Mouse (Mus musculus) common myeloid progenitor, adult 5-6 weeks (primary cell): ENCODE measurements around the gene Cdr2l. TPM values are rescaled to one million over a fixed set of nuclear protein-coding genes. Genes with fewer than 3 reads are reported as not detected.

Source experiments
- ATAC-seq: replicated peaks from 2 replicates; pipeline ENCODE4 v1.8.0; 2016; ENCODE audit warnings: low read depth, mild to moderate bottlenecking, moderate TSS enrichment, inconsistent platforms; ENCODE audit not compliant: poor library complexity, severe bottlenecking
- total RNA-seq: library from RNA; stranded (forward); fragments of 200-1000, 187-1606 nt; gene quantifications from 2 replicates; pipeline ENCODE4 v1.2.3, GENCODE M21; 2017

Cdr2l gene
- 0.18 TPM in 1 of 2 replicates, not detected in the other for total RNA-seq

GRCm38 (mm10) chr11:115381743-115382539 lies at the start of gene Cdr2l:
Gene Cdr2l, plus strand, starts transcription at chr11:115381916.
- ATAC-seq = no peak

GRCm38 (mm10) chr11:115334531-115334930 lies 47.2 kb upstream of the Cdr2l start, which contains the start of gene Otop3:
Gene Otop3, plus strand, starts transcription at chr11:115334731.
- no peak for ATAC-seq

DNA sequence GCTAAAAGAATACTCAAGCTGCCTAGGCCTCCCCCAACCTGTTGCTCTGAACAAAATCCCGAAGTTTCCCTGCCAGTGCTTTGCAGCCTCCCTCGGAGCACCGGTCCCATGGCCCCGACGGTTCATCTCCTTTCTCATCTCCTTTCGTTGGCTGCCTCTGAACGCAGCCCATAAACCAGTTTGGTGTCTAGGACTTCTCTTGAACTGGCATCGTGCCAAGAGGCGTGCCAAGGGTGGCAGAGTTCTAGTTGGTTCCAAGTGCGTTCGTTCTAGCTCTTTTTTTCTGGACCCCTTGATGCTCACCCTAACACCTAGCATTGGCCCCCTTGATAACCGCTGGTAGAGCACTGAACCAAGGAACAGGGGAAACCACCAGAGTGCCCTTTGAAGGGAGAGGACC lies 46.5 kb upstream of the Cdr2l start:
- ATAC-seq = no peak

DNA sequence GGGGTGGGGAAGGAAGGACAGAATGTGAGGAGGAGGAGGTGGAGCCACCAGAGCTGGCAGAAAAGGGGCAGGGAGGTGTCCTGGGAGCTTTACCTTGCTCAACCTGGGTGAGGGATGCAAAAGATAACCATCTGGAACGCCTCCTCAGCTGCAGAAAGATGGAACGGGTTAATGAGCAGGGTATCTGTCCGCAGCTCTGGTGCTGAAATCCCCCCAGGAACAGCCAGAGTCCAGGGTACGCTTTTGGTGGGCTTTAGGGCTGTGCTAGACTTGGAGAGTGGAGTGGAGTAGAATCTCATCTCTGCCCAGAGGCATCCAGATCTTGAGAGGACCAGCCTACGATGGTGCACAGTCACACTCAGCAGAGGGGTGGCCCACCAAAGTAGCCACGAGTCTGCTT lies 45.6 kb upstream of the Cdr2l start:
- 0 out of 2 replicates have a peak, but pooled peaks have one; percentile 29 for ATAC-seq

DNA sequence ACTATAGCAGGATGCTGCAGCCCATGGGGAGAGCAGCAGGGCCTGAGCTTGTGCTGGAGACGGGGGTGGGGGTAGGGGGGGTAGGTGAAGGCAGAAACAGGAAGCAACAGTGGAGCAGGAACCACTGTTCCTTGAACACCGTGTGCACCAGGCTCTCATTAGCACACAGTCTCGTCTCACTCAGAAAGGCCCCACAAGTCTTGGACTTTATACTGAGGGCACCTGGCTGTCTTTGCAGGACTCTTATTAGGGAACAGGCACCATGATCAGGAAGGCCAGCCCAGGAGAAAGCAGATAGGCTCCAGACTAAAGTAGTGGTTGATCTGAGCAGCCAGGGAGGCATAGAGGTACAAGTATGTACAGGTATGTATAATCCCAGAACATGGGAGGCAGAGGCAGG lies 44.4 kb upstream of the Cdr2l start:
- no peak for ATAC-seq

DNA sequence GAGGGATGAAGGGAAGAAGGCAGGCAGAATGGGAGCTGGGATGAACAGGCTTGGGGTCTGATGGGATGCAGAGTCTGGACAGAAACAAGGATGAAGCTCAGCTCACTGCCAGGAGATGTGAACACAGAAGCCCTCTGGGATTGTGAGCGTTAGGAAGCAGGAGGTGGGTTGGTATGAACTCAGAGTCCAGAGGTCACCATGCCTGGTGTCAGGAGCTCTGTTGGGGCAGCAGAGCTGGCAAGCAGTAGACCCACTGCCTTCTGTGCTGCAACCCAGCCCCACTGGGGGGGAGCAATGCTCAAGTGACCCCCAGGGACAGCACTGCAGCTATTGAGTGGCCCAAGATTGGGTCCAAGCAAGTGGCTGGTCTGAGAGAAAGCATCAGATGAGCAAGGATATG lies 43.9 kb upstream of the Cdr2l start:
- no peak for ATAC-seq

DNA sequence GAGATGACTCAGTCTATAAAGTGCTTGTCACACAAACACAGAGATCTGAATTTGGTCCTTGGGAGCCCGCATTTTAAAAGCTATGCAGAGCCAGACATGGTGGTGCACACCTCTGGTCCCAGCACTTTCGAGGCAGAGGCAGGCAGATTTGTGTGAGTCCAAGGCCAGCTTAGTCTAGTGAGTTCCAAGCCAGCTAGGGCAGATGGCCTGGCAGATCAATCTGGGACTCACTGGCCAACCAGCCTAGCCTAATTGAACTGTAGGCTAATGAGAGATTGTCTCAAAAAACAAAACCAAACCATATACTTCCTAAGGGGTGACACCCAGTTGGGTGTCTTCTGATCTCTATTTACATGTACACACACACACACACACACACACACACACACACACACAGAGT lies 40.5 kb upstream of the Cdr2l start:
- ATAC-seq = no peak

DNA sequence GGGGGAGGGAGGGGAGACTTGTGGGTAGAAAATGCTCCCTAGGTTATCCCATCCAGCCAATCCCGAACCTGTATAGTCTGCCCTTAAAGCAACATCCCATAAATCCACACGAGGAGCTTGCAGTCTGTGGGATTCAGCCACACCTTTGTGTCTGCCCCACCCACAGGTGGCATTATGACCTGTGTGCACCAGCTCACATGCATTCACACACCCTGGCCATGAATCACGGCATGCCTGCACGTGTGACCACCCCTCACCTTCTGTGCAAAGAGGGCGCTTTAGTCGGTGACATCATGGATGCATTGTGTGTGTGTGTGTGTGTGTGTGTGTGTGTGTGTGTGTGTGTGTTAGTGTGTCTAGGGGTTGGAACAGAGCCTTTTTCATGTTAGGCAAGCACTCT lies 39.9 kb upstream of the Cdr2l start:
- no peak for ATAC-seq

- peak; percentile 68; the same call in 1 of the 2 replicates for ATAC-seq
These were observed 36.7 kb upstream of the Cdr2l start for GRCm38 (mm10) chr11:115344967-115345366.

DNA sequence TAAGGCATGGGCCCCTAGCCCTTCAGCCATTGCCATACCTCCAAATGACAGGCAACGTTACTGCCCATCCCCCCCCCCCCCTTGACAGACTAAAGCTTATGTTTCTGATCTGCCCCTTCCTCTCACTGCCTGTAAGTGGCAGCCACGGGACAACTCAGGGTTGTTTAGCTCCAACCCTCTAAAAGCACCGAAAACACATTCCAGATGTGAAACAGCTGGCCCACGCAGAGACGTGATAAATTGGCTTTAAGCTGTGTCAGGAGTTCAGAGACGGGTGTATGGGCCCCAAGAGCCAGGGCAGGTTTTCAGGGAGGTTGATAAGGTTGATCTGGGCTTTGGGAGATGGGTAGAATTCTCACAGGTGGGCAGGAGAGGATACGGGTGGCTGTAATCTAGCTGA lies 36.2 kb upstream of the Cdr2l start:
- no peak for ATAC-seq

DNA sequence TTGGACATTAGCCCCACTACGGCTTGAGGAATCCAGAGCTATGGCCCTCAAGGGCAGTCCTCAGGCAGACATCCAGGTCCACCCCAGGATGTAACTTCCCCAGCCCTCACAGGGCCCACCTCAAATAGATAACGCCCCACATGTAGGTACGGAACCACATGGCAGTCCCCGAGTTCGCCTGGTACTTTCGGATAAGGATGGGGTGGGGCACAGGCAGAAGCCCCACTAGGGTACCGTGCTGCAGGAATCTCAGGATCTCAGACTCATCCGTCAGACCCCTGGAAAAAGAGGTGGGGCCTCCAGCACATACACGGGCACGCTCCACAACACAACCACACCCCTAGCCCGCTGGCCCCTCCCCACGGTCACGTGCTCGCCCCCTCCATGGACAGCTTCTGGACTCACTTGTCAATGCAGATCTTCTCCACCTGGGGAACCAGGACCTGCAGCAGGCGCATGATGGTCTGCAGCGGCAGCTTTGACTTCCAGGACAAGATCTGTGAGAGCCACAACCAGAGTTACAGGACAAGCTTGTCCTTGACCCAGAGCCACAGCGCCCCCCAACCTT lies 33.0 kb upstream of the Cdr2l start:
- no peak for ATAC-seq

DNA sequence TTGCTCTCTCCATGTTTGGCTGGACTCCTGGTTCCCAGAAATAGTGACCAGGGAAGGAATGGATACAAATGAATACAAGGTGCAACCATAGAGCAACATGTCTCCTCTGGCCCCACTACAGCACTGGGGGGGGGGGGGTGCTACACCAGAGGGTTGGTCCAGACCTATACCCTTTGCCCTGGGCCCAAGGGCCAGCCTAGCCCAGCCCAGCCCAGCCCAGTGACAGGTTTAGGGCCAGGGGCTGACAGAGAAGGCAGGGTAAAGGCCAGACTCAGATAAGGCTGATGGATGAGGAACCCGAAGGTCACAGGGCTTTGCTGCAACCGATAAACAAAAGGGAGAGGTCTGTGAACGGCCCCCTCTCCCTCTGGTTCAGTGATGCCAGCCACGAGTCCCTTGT lies 31.7 kb upstream of the Cdr2l start:
- no peak for ATAC-seq

DNA sequence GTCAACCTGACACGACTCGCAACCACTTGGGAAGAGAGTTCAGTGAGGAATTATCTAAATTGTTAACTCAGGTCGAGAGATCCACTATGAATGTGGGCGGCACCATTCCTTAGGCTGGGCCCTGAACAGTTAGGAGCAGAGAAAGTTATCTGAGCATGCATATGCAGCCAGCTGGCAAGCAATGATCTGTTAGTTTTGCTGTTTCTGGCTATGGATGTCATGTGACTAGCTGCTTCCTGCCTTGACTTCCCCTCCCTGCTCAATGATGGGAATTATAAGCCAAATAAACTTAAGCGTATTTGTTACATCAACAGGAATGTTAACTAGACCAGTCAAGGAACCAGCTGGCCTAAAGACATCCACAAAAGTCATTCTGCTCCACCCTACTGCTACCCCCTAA lies 28.3 kb upstream of the Cdr2l start:
- ATAC-seq = no peak

DNA sequence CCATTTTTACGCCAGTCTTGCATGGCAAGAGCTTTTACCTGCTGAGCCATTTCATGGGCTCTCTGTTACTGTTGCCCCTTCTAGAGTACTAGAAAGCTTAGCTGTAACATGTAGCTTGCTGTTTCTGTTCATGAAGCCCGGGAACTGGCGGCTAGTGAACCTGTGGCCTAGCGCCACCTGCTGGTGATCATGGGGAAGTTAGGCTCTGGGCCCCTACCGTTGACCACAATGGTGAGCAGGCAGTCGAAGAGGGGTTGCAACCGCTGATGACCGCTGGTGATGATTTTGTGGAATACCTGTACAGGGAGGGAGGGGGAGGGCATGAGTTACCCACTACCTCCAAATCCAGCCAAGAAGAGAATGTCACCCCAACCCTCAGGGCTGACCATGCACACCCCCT lies 27.5 kb upstream of the Cdr2l start:
- peak; percentile 86 for ATAC-seq

DNA sequence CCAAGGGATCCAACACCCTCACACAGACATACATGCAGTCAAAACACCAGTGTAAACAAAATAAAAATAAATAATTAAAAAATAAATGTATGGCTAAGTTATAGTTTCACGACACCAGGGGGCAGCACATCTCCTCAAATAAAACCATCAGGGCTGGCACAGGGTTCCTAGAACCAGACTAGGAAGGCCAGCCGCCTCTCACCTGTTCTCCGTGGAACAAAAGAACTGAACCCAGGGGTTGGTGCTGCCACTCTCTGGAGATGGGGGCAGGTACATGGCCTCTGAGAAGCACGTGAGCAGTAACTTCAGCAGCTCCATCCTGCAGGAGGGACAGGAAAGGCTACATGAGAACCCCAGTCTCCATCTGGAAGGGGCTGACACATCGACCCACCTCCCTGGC lies 23.2 kb upstream of the Cdr2l start:
- ATAC-seq = peak; percentile 49; the same call in 1 of the 2 replicates

GRCm38 (mm10) chr11:115359293-115359692 lies 22.4 kb upstream of the Cdr2l start:
- no peak for ATAC-seq

GRCm38 (mm10) chr11:115359726-115360125 lies 22.0 kb upstream of the Cdr2l start:
- ATAC-seq = peak; percentile 62

DNA sequence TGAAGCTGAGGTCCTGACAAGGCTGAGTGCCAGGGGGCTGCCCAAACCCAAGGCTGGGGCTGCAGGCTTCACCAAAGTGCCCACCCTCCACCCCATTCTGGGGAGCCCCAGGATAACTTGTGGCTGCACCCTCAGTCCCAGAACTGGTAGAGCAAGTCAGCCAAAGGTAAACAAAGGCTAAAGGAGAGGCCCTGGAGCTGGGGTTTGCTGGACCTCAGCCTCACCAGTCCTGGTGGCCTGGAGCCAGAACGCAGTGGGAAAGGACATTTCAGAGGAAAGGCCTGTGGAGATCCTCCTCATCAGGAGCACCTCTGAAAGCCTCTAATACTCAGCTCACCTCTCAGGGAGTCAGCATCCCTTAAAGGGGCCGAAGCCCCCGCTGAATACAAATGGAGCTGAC lies 17.6 kb upstream of the Cdr2l start:
- ATAC-seq = no peak

DNA sequence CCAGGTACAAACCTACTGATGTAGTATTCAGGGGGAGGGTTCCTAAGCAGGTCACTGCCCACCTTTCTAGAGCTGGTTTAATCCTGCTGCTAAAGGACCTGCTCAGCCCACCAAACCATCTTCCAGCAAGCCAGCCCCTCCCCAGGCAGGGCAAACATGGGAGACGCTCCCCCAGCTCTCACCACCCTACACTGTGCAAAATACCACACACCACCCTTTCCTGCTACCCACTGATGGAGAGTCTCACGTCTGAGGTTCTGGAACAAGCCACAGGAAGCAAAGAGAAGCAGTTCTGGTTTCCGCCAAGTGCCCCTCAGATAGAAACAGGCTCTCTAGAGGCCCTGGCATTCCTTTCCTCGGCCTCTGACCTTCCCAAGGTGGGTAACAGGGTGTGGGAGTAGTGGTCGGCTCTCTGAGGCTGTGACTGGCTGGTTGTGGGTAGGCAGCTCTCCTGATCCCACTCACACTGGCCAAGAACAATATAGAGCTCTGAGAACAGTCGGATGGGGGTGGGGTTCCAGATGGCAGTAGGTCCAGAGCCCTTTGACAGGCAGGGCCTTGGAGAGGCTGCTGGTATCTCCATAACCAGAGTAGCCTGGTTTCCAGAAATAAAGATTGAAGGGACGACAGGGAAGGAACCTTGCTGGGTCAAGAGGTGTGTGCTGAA lies 15.5 kb upstream of the Cdr2l start:
- ATAC-seq = peak; percentile 37

DNA sequence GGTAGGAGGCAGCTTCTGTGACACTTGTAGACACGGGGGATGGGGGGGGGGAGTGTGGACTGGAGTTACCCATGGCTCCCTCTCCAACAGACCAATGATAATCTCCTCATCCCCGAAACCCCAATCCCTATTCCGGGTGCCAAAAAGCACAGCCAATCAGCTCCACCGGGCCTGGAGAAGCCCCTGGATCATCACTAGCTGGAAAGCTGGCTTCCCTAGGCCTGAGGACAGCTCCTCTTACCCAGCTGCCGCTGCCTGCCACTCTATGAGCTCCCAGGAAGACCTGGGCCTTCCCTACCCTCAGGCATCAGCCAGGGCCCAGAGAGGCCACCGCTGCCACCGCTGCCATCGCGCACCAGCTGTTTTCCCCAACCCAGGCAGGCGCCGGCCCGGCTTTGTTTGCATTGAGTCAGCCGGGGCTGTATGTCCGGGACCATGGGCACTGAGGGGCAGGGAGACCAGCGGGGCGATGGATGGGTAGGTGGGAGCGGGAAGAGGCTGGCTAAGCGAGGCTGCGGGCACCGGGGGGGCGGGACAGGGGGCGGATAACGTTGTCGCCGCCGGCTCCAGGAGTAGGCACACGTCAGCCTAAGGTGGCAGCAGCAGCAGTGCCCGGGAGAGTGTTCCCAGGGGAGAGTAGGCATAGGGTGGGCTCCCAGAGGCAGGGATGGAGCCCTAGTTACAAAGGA lies 14.9 kb upstream of the Cdr2l start:
- 0 out of 2 replicates have a peak, but pooled peaks have one; percentile 9 for ATAC-seq
